Mouse (Mus musculus) CH12.LX (cell line): ENCODE measurements around the gene Samd4b. TPM values are rescaled to one million over a fixed set of nuclear protein-coding genes. Genes with fewer than 3 reads are reported as not detected.

Source experiments
- DNase-seq: peaks from one replicate; pipeline ENCODE4 v3.0.0-alpha.2; 2013; ENCODE audit errors: extremely low read depth
- H3K27ac ChIP-seq: 2 replicates; pipeline ENCODE4 v1.5.1; 2012; ENCODE audit warnings: low read depth, mild to moderate bottlenecking, control low read depth, moderate library complexity; ENCODE audit not compliant: insufficient read depth
- H3K27me3 ChIP-seq: replicated peaks from 2 replicates; pipeline ENCODE3; 2012; ENCODE audit warnings: inconsistent platforms
- H3K36me3 ChIP-seq, 2 experiments: replicated peaks in 1 of 2; 2 replicates each; pipeline versions ENCODE3 to v1.6.1; 2012; ENCODE audit warnings: inconsistent platforms in 1 of 2, low read length in 1 of 2, mild to moderate bottlenecking in 1 of 2, mixed read lengths in 1 of 2, moderate library complexity in 1 of 2; ENCODE audit not compliant: control insufficient read depth in 1 of 2, insufficient read depth in 1 of 2
- H3K4me1 ChIP-seq, 2 experiments: 2 replicates each; pipeline ENCODE4 v1.6.1; 2012; ENCODE audit warnings: inconsistent platforms in 1 of 2, moderate library complexity in 1 of 2; ENCODE audit not compliant: insufficient read depth in 2 of 2, control insufficient read depth in 1 of 2
- H3K4me2 ChIP-seq: 2 replicates; pipeline ENCODE4 v1.6.1; 2012; ENCODE audit warnings: low read depth, mild to moderate bottlenecking, control low read depth; ENCODE audit not compliant: poor library complexity, insufficient read depth, severe bottlenecking
- H3K4me3 ChIP-seq, 3 experiments: fragments of 150-350 bp in 1 of 3; sonication (generic) in 1 of 3; replicated peaks in 1 of 3; 2 replicates each; pipeline versions ENCODE3 to v1.5.1; 2011 to 2012; ENCODE audit warnings: low read depth in 2 of 3, low read length in 2 of 3, mild to moderate bottlenecking in 2 of 3, moderate library complexity in 2 of 3, control low read depth in 1 of 3, improper control_type of control experiment in 1 of 3, inconsistent platforms in 1 of 3, mixed read lengths in 1 of 3; ENCODE audit not compliant: poor library complexity in 1 of 3
- H3K79me2 ChIP-seq: replicated peaks from 2 replicates; pipeline ENCODE4 v1.6.1; 2012; ENCODE audit warnings: mild to moderate bottlenecking, moderate library complexity; ENCODE audit not compliant: control insufficient read depth, poor library complexity, insufficient read depth, severe bottlenecking; ENCODE audit errors: extremely low read depth
- H3K9ac ChIP-seq: 2 replicates; pipeline ENCODE4 v1.6.1; 2012; ENCODE audit warnings: low read depth, mild to moderate bottlenecking, control low read depth, moderate library complexity; ENCODE audit not compliant: insufficient read depth
- H3K9me3 ChIP-seq: replicated peaks from 2 replicates; pipeline ENCODE3; 2012; ENCODE audit warnings: low read length, inconsistent platforms, mixed read lengths
- BHLHE40 ChIP-seq: IDR thresholded peaks from 2 replicates; pipeline ENCODE4 v1.6.1; 2011; ENCODE audit warnings: mild to moderate bottlenecking, low read depth, low read length, improper control_type of control experiment
- CHD2 ChIP-seq: IDR thresholded peaks from 2 replicates; pipeline ENCODE4 v1.6.1; 2011; ENCODE audit warnings: low read length, improper control_type of control experiment
- ETS1 ChIP-seq: conservative IDR thresholded peaks from 2 replicates; pipeline ENCODE4 v1.6.1; 2012; ENCODE audit warnings: low read depth, mild to moderate bottlenecking, inconsistent platforms, low read length, improper control_type of control experiment, moderate library complexity
- IRF4 ChIP-seq: IDR thresholded peaks from 2 replicates; pipeline ENCODE4 v1.6.1; 2014; ENCODE audit warnings: low read depth, mild to moderate bottlenecking, inconsistent platforms, low read length, improper control_type of control experiment
- JUN ChIP-seq: IDR thresholded peaks from 2 replicates; pipeline ENCODE4 v1.6.1; 2011; ENCODE audit warnings: low read depth, mild to moderate bottlenecking, low read length, improper control_type of control experiment, moderate library complexity; ENCODE audit not compliant: insufficient read depth
- JUND ChIP-seq: conservative IDR thresholded peaks from 2 replicates; pipeline ENCODE4 v1.6.1; 2011; ENCODE audit warnings: low read depth, low read length, improper control_type of control experiment
- MAX ChIP-seq: IDR thresholded peaks from 2 replicates; pipeline ENCODE4 v1.6.1; 2011; ENCODE audit warnings: low read length, improper control_type of control experiment
- MAZ ChIP-seq: IDR thresholded peaks from 2 replicates; pipeline ENCODE4 v1.6.1; 2012; ENCODE audit warnings: low read depth, mild to moderate bottlenecking, inconsistent platforms, low read length, improper control_type of control experiment, moderate library complexity
- MEF2A ChIP-seq: IDR thresholded peaks from 2 replicates; pipeline ENCODE4 v1.6.1; 2014; ENCODE audit warnings: low read depth, mild to moderate bottlenecking, inconsistent platforms, low read length, improper control_type of control experiment, borderline replicate concordance
- MXI1 ChIP-seq: IDR thresholded peaks from 2 replicates; pipeline ENCODE4 v1.6.1; 2011; ENCODE audit warnings: mild to moderate bottlenecking, low read depth, low read length, improper control_type of control experiment
- NELFE ChIP-seq: IDR thresholded peaks from 2 replicates; pipeline ENCODE4 v1.6.1; 2011; ENCODE audit warnings: low read depth, low read length, improper control_type of control experiment
- POLR2AphosphoS2 ChIP-seq: IDR thresholded peaks from 2 replicates; pipeline ENCODE4 v1.6.1; 2011; ENCODE audit warnings: low read depth, low read length, improper control_type of control experiment
- RAD21 ChIP-seq: IDR thresholded peaks from 2 replicates; pipeline ENCODE4 v1.6.1; 2011; ENCODE audit warnings: low read depth, mild to moderate bottlenecking, low read length, improper control_type of control experiment, moderate library complexity
- SIN3A ChIP-seq: IDR thresholded peaks from 2 replicates; pipeline ENCODE4 v1.6.1; 2012; ENCODE audit warnings: low read length, improper control_type of control experiment, inconsistent platforms
- SMC3 ChIP-seq: IDR thresholded peaks from 2 replicates; pipeline ENCODE4 v1.6.1; 2011; ENCODE audit warnings: low read depth, low read length, improper control_type of control experiment
- USF1 ChIP-seq: IDR thresholded peaks from 2 replicates; pipeline ENCODE4 v1.6.1; 2014; ENCODE audit warnings: low read depth, mild to moderate bottlenecking, inconsistent platforms, low read length, improper control_type of control experiment
- ZNF384 ChIP-seq: IDR thresholded peaks from 2 replicates; pipeline ENCODE4 v1.6.1; 2012; ENCODE audit warnings: low read depth, low read length, improper control_type of control experiment, inconsistent platforms
- dilution Hi-C: fragments of 300-500 bp; cut with MboI; formaldehyde crosslinking; loops from 2 replicates; pipeline ENCODE4 v1.14.3; 2020; ENCODE audit warnings: low sequenced_read_pairs; ENCODE audit not compliant: extremely low pct_unique_long_range_greater_than_20kb, extremely low pct_ligation_motif_present
- in situ Hi-C: fragments of 300-500 bp; cut with MboI; formaldehyde crosslinking; loops from 3 replicates; pipeline ENCODE4 v1.14.3; 2019; ENCODE audit warnings: low sequenced_read_pairs, low pct_ligation_motif_present, low pct_unique_long_range_greater_than_20kb, mixed read lengths
- polyA plus RNA-seq: library from polyadenylated mRNA; unstranded; fragments of >175 nt; gene quantifications from 2 replicates; pipeline ENCODE4 v1.2.1, GENCODE M21; 2012; ENCODE audit warnings: low read depth; ENCODE audit not compliant: insufficient read length
- total RNA-seq, 2 experiments: library from RNA; depleted of rRNA; stranded (reverse); fragments of 300-350 nt in 1 of 2; fragments of >200 nt in 1 of 2; gene quantifications; 2 replicates each; pipeline ENCODE4 v1.2.3; 2012 to 2014

The Samd4b gene
- total and polyA plus RNA-seq, 3 experiments: 3.7 to 24.6 (median 10.0) TPM

GRCm38 (mm10) chr7:28573236-28573635 lies 24.7 kb downstream of the Samd4b start:
- Histone ChIP-seq H3K79me2 (no peaks in the 10 kb centered on the region), H3K36me3 (peaks cover 0 to 65% of the 10 kb centered on the region in 2 experiments), H3K4me2 (no peak overlapping the region), H3K9ac (no peak overlapping the region), H3K4me1 (peaks cover 4 to 45% of the 10 kb centered on the region in 2 experiments), H3K27me3 (no peaks in the 10 kb centered on the region), H3K4me3 (no peak overlapping the region), H3K27ac (no peak overlapping the region), H3K9me3 (no peaks in the 10 kb centered on the region)
- no peak for TF ChIP-seq JUND
- TF ChIP-seq NELFE: no peak
- TF ChIP-seq JUN: no peak
- no peak for TF ChIP-seq MAX
- no peak for TF ChIP-seq RAD21
- TF ChIP-seq ZNF384: no peak
- TF ChIP-seq USF1: no peak
- TF ChIP-seq MXI1: no peak
- no peak for TF ChIP-seq IRF4
- no peak for TF ChIP-seq SIN3A
- TF ChIP-seq BHLHE40: no peak
- TF ChIP-seq CHD2: no peak
- TF ChIP-seq SMC3: no peak
- no peak for TF ChIP-seq ETS1
- dilution Hi-C loops (no loop called here), in situ Hi-C loops (no loop called here)
- DNase-seq: no peak

DNA sequence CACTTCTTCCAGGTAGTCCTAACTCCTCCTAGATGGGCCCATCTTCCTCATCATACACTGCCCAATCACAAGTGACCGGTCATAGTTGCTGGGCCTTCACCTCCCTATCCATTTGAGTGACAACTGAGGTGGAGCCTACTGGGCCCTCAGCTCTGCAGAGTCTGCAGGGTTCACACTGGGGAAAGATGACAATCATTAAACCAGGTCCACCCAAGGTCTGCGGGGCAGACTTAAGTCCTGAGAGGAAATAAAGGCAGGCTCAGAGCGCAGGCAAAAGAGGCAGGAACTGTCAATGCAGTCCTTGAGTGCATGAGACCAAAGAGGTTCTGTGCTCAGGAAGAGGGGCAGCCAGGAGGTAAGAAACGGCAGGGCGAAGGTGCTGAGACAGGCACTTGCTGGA lies 25.3 kb downstream of the Samd4b start:
- Histone ChIP-seq H3K36me3 (peaks cover 3 to 64% of the 10 kb centered on the region in 2 experiments), H3K4me3 (no peak overlapping the region), H3K27me3 (no peaks in the 10 kb centered on the region), H3K4me2 (no peak overlapping the region), H3K9me3 (no peaks in the 10 kb centered on the region), H3K27ac (no peak overlapping the region), H3K9ac (no peak overlapping the region), H3K4me1 (peaks cover 4 to 42% of the 10 kb centered on the region in 2 experiments), H3K79me2 (no peaks in the 10 kb centered on the region)
- in situ Hi-C loops: no loop called here
- dilution Hi-C loops: no loop called here
- DNase-seq: no peak
- TF ChIP-seq MAZ (no peak), MEF2A (no peak), POLR2AphosphoS2 (no peak), MXI1 (no peak)
